32 mouse cellular contexts compared by ENCODE assay signal in genomic region chr2:150604802-150605201, GRCm38 (mm10). TPM values are rescaled to one million over a fixed set of nuclear protein-coding genes. Genes with fewer than 3 reads are reported as not detected.
DNase-seq lines count a peak whose midpoint lies in the region; ATAC-seq and TF ChIP-seq lines count a peak whose summit lies in the region.
"Had no signal": no experiment of that assay in that cellular context is flagged by ENCODE, and none has a peak within 500 bp of the region (broad histone marks: within the 10 kb centered on the region; RNA-seq: fewer than 3 reads in every experiment).

No protein-coding gene starts in this region.

- H3K27me3 ChIP-seq in kidney, adult 2 months (replicated peaks; ENCODE audit: control insufficient read depth, insufficient read depth, low read length) = no peaks in the 10 kb centered on the region
- no peaks in the 10 kb centered on the region for H3K27me3 ChIP-seq in midbrain, postnatal 0 days (ENCODE audit: insufficient read depth, low read length)
- H3K27me3 ChIP-seq: CH12.LX; embryonic facial prominence, embryonic 13.5 days; forebrain, embryonic 13.5 days; heart, embryonic 12.5 days; heart, embryonic 15.5 days; hindbrain, embryonic 15.5 days; Patski had no signal

- peak overlapping the region; percentile 9; the same call in 1 of the 2 replicates for H3K27ac ChIP-seq in kidney, adult 2 months (ENCODE audit: insufficient read depth, low read depth, low read length)
- H3K27ac ChIP-seq in midbrain, postnatal 0 days (ENCODE audit: low read depth, low read length) = no peak overlapping the region
- H3K27ac ChIP-seq: embryonic facial prominence, embryonic 10.5 days; embryonic facial prominence, embryonic 13.5 days; forebrain, embryonic 10.5 days; forebrain, embryonic 13.5 days; heart, embryonic 15.5 days; hindbrain, embryonic 15.5 days had no signal

- 0 out of 2 replicates have a peak, but pooled peaks have one; percentile 7 for ATAC-seq in granulocyte monocyte progenitor cell, adult 5-6 weeks (replicated peaks; ENCODE audit: poor library complexity, severe bottlenecking)
- ATAC-seq in midbrain, postnatal 0 days (ENCODE audit: low FRiP score) = no peak
- ATAC-seq: forebrain, embryonic 13.5 days; forebrain, embryonic 16.5 days; intestine, postnatal 0 days; Patski had no signal

- TF ChIP-seq CTCF in kidney, adult 2 months (conservative IDR thresholded peaks at IDR 0.05; ENCODE audit: insufficient read depth, insufficient read length, low read depth, low read length) = no peak
- TF ChIP-seq CTCF in midbrain, postnatal 0 days (IDR thresholded peaks at IDR 0.05) = no peak

- H3K9ac ChIP-seq in midbrain, postnatal 0 days (replicated peaks; ENCODE audit: low read length, poor library complexity, severe bottlenecking) = no peak overlapping the region
- H3K9ac ChIP-seq: embryonic facial prominence, embryonic 13.5 days; forebrain, embryonic 13.5 days; heart, embryonic 12.5 days; heart, embryonic 15.5 days; hindbrain, embryonic 15.5 days had no signal

- no peak overlapping the region for H3K4me2 ChIP-seq in midbrain, postnatal 0 days (ENCODE audit: low read depth, low read length, poor library complexity, severe bottlenecking)
- H3K4me2 ChIP-seq: embryonic facial prominence, embryonic 13.5 days; forebrain, embryonic 13.5 days; heart, embryonic 12.5 days; heart, embryonic 15.5 days; hindbrain, embryonic 15.5 days had no signal

- peaks cover 16% of the 10 kb centered on the region; the same call in 1 of the 2 replicates for H3K4me1 ChIP-seq in kidney, adult 2 months (ENCODE audit: control insufficient read depth, insufficient read depth, low read length)
- peaks cover 5% of the 10 kb centered on the region for H3K4me1 ChIP-seq in midbrain, postnatal 0 days (ENCODE audit: insufficient read depth, low read length)

- peaks cover 1% of the 10 kb centered on the region; the same call in 1 of the 2 replicates for H3K36me3 ChIP-seq in kidney, adult 2 months (ENCODE audit: control insufficient read depth, insufficient read depth, low read length)
- no peaks in the 10 kb centered on the region for H3K36me3 ChIP-seq in midbrain, postnatal 0 days (ENCODE audit: insufficient read depth, low read length)
- H3K36me3 ChIP-seq: embryonic facial prominence, embryonic 10.5 days; embryonic facial prominence, embryonic 13.5 days; forebrain, embryonic 10.5 days; heart, embryonic 12.5 days; heart, embryonic 15.5 days; hindbrain, embryonic 15.5 days had no signal

- WGBS in kidney, adult 2 months = 71% methylated on average over 2 of the region's 2 CpGs
- 88% methylated on average over 2 of the region's 2 CpGs for WGBS in midbrain, postnatal 0 days

- TF ChIP-seq POLR2A in kidney, adult 2 months (IDR thresholded peaks at IDR 0.05; ENCODE audit: low read depth, low read length) = no peak

- H3K9me3 ChIP-seq in midbrain, postnatal 0 days (ENCODE audit: low read length) = no peaks in the 10 kb centered on the region
- H3K9me3 ChIP-seq: embryonic facial prominence, embryonic 10.5 days; embryonic facial prominence, embryonic 13.5 days; forebrain, embryonic 10.5 days; forebrain, embryonic 13.5 days; G1E; heart, embryonic 12.5 days; heart, embryonic 15.5 days; hindbrain, embryonic 15.5 days had no signal

- peak; percentile 4 for DNase-seq in adrenal gland, adult 8-10 months
- no peak for DNase-seq in adrenal gland, postnatal 36 days
- no peak for DNase-seq in kidney, adult 2 months
- no peak for DNase-seq in kidney, adult 18-20 months
- no peak for DNase-seq in heart, postnatal 4 days
- no peak for DNase-seq in testis, postnatal 14 days (ENCODE audit: low spot score)
- DNase-seq in midbrain, postnatal 0 days (ENCODE audit: low spot score) = no peak
- DNase-seq: B cell, adult 2 months; cerebellum, adult 11-12 months; cerebellum, adult 8-10 months; cerebellum, postnatal 10 days; cerebellum, postnatal 36 days; embryo, embryonic 11 days; gastrocnemius, postnatal 10 days; heart, adult 18-20 months; heart, postnatal 10 days; heart, postnatal 36 days had no signal

- no peak overlapping the region for H3K4me3 ChIP-seq in kidney, adult 2 months (ENCODE audit: insufficient read depth, low read depth, low read length)
- H3K4me3 ChIP-seq in midbrain, postnatal 0 days (ENCODE audit: low read depth, low read length) = no peak overlapping the region
- H3K4me3 ChIP-seq: embryonic facial prominence, embryonic 10.5 days; embryonic facial prominence, embryonic 13.5 days; erythroblast, embryonic 14.5 days; forebrain, embryonic 10.5 days; forebrain, embryonic 13.5 days; heart, embryonic 12.5 days; heart, embryonic 15.5 days; hindbrain, embryonic 15.5 days had no signal

RNA-seq across cellular contexts. Expression of gene Apmap, which starts 3.6 kb away (rescaled TPM):
- 100 to 1,000 TPM in 2 of 4 experiments, 10 to 100 TPM in 2; 83.0 to 114 (median 103) TPM for total RNA-seq in adrenal gland, adult 8-10 months (2022)
- total RNA-seq in adrenal gland, postnatal 36 days (2021) = 100 to 1,000 TPM; 117 to 146 TPM
- polyA plus RNA-seq in kidney, adult 2 months (2012; rRNA removed) = 172 and 181 TPM in 2 replicates
- 27.2 and 31.8 TPM in 2 replicates for total RNA-seq in granulocyte monocyte progenitor cell, adult 5-6 weeks (2014; fragmentation: Nextera tagmentation)
- 79.5 and 89.3 TPM in 2 replicates for total RNA-seq in granulocyte monocyte progenitor cell, adult 5-6 weeks (2017)
- total RNA-seq in heart, postnatal 4 days (2021) = 10 to 100 TPM; 33.5 to 37.6 TPM
- 33.1 and 34.6 TPM in 2 replicates for total RNA-seq in midbrain, postnatal 0 days (2014; rRNA removed)
- polyA plus RNA-seq in midbrain, postnatal 0 days (2015; fragmentation: Nextera tagmentation; extraction: Ambion mirVana) = 50.3 and 52.2 TPM in 2 replicates

RNA-seq across cellular contexts. Expression of gene Cst7, which starts 34.6 kb away (rescaled TPM):
- under 1 TPM in 1 of 4 experiments, not detected in 3; 0.37 TPM for total RNA-seq in adrenal gland, adult 8-10 months (2022)
- total RNA-seq in adrenal gland, postnatal 36 days (2021) = not detected
- 0.22 and 1.3 TPM in 2 replicates for polyA plus RNA-seq in kidney, adult 2 months (2012; rRNA removed)
- 336 and 375 TPM in 2 replicates for total RNA-seq in granulocyte monocyte progenitor cell, adult 5-6 weeks (2014; fragmentation: Nextera tagmentation)
- 403 and 441 TPM in 2 replicates for total RNA-seq in granulocyte monocyte progenitor cell, adult 5-6 weeks (2017)
- total RNA-seq in heart, postnatal 4 days (2021) = not detected
- 0.49 TPM in 1 of 2 replicates, not detected in the other for total RNA-seq in midbrain, postnatal 0 days (2014; rRNA removed)
- 0.47 TPM in 1 of 2 replicates, not detected in the other for polyA plus RNA-seq in midbrain, postnatal 0 days (2015; fragmentation: Nextera tagmentation; extraction: Ambion mirVana)
- total RNA-seq: gastrocnemius, adult 18-20 months; gastrocnemius, postnatal 10 days; heart, postnatal 10 days; heart, postnatal 36 days had no signal
- polyA plus RNA-seq: embryonic facial prominence, embryonic 10.5 days; Patski had no signal

Comparison
In these comparisons a context has a peak if more than half of its experiments do, and no peak if none do; other contexts are left out.
1. RNA of gene Cst7, which starts 34.6 kb away (total RNA-seq): 336 to 441 TPM in granulocyte monocyte progenitor cell, adult 5-6 weeks; 0.49 TPM in midbrain, postnatal 0 days, 0.37 TPM in adrenal gland, adult 8-10 months, not detected in heart, postnatal 4 days and not detected in adrenal gland, postnatal 36 days; every median in the first group is over 100 times any median in the second.